Mouse (Mus musculus) heart, postnatal 0 days (tissue): ENCODE results near the gene Pou6f1.

Source experiments
- CTCF ChIP-seq: IDR thresholded peaks from 2 replicates; pipeline ENCODE4 v1.5.1; 2016; ENCODE audit warnings: antibody characterized with exemption, control low read depth, low read depth
- EP300 ChIP-seq: IDR thresholded peaks from 2 replicates; pipeline ENCODE4 v1.6.1; 2016; ENCODE audit warnings: antibody characterized with exemption, low read depth

DNA sequence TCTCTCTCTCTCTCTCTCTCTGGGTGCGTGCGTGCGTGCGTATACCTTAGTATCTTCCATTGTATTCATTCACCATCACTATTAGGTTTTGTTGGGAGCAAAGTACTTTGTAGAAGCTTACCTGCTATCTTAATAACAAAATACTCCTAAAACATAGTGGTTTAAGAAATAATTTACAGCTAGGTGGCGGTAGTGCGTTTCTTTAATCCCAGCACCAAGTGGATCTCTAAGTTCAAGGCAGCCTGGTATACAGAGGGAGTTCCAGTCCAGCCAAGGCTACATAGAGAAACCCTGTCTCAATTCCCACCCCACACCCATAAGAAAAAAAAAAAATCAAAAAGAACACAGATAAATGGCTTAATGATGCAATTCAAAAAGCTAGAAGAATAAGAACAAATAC is 61.9 kb downstream of the Pou6f1 start:
- TF ChIP-seq CTCF (peak; percentile 52), EP300 (no peak)
